Mouse (Mus musculus): ENCODE data around the gene Prkd1.

Gene Prkd1

GRCm38 (mm10) chr12:50558231-50558630 is 90.7 kb downstream of the Prkd1 start:
- DNase-seq (ENCODE audit: low read depth, low spot score): peak; percentile 20

DNA sequence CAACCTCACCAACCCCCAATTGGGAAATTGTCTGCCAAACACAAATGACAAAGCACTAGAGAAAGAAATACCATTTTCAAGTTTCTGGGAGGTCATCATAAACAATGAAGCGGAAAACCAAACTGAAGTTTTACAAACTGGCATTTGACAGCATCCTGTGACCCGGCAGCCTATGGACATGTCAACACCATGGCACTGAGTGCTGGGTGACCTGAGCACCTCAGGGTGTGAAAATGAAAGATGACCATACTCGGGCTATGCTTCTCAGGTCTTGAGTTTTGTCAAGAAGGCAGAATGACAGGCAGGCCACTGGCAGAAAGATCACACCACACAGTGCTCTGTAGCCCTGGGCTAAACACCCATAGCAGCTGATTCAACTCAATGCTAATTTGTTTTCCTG is 94.7 kb downstream of the Prkd1 start:
- DNase-seq (ENCODE audit: low read depth, low spot score): no peak

GRCm38 (mm10) chr12:50549860-50550555 is 98.9 kb downstream of the Prkd1 start:
- no peak for DNase-seq (ENCODE audit: low read depth, low spot score)

- DNase-seq (ENCODE audit: low read depth, low spot score): no peak
Observed at GRCm38 (mm10) chr12:50546394-50546793, 102.5 kb downstream of the Prkd1 start.

DNA sequence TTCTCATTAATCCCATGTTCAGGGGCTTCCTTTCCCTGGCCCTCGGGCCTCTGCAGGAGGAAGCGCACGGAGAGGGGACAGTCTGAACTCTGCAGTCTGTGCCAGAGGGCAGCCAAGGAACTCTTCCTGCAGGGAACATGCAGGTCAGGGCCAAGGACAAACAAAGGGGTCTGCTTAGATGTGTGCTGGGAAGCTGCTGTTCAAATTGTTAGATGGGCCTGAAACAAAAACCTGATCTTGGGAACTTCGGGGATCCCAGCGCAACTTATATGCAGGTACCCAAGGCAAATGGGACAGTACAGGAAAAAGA is 103.3 kb downstream of the Prkd1 start:
- no peak for DNase-seq (ENCODE audit: low read depth, low spot score)

- no peak for DNase-seq (ENCODE audit: low read depth, low spot score)
Observed at GRCm38 (mm10) chr12:50544855-50545609, 103.9 kb downstream of the Prkd1 start.

- DNase-seq (ENCODE audit: low read depth, low spot score): no peak
Observed at GRCm38 (mm10) chr12:50540793-50541192, 108.1 kb downstream of the Prkd1 start.

DNA sequence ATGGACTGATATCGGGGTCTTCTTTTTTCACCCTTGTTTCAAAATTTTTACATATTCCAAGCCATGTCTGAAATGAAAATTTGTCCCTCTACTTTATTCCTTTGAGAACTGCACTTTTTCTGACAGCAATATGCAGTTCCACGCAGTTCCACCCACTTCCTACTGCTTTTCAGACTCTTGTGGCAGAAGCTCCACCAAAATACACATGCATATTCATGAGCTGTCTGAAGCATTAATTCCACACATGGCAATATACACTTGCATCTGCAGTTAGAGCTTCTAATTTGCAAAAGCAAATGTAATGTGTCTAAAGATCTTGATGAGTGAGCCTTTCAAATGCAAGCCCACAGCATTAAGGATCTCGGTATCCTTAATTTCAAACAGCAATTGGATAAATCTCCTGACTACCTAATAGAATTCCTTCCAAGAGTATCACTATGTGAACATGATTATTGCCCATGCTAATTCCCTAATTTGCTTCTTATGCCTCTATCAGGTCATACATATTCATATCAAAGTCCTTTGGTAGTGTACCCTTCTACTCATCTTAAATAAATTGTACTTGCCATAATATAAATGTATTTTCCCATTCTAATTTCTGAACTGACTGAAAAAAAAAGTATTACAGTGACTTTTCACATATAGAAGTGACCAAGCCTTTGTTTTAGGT is 110.5 kb downstream of the Prkd1 start:
- no peak for DNase-seq (ENCODE audit: low read depth, low spot score)

- DNase-seq (ENCODE audit: low read depth, low spot score): no peak
Observed at GRCm38 (mm10) chr12:50537761-50538160, 111.1 kb downstream of the Prkd1 start.

DNA sequence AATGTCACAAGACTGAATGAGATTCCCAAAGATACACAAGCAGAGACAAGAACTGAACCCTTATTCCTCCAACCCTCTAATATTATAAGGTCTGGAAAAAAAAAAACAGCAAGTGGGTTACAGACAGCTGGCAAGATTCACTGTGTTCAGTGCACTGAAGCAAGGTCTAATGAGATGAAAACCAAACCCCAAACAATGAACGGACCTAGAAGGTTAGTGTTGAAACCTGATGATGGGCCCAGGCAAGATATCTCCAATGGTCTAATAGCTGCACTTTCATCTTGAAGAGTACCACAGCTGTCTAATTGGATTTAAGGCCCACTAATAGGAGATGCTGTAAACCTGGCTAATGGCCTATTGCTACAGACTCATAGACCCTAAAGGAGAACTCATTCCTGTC is 111.9 kb downstream of the Prkd1 start:
- no peak for DNase-seq (ENCODE audit: low read depth, low spot score)

- DNase-seq (ENCODE audit: low read depth, low spot score): no peak
Observed at GRCm38 (mm10) chr12:50528633-50529032, 120.3 kb downstream of the Prkd1 start.

GRCm38 (mm10) chr12:50524061-50524460 is 124.8 kb downstream of the Prkd1 start:
- DNase-seq (ENCODE audit: low read depth, low spot score): no peak

DNA sequence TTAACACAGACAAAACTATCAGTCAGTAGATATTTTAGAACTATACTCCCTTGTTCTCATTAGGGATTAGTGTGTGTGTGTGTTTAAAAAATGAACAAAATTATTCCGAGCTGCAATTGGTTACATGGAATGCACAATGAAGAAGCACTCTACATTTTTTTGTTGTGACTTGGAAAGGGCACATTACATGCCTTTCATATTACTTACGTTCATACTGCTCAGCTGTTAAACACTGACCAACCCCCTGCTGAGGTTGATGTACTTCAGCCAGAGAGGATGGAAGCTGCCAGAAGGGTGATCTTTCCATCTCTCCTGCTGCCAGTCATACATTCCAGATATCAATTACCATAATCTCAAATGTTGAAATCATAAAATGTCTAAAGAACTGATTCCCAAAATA is 134.4 kb downstream of the Prkd1 start:
- no peak for DNase-seq (ENCODE audit: low read depth, low spot score)

- DNase-seq (ENCODE audit: low read depth, low spot score): no peak
Observed at GRCm38 (mm10) chr12:50511486-50512225, 137.2 kb downstream of the Prkd1 start.

DNA sequence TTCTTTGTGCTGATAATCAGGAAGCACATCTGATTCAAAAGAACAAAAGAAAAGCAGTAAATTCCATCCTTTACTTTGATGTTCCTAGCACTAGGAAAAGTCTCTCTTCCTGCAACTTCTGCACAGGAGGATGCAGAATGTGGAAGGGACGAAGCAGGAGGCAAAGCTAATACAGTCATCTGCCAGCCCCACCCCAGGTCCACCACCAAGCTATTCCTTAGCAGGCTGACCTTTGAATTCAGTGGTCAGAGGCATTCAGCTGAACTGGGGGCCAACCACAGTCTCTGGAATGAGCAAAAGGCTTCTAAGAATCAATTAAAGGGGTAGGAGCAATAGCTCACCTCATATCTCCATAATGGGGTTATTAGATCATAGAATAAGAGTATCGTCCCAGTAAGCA is 140.1 kb downstream of the Prkd1 start:
- DNase-seq (ENCODE audit: low read depth, low spot score): no peak

- DNase-seq (ENCODE audit: low read depth, low spot score): no peak
Observed at GRCm38 (mm10) chr12:50499796-50500504, 148.9 kb downstream of the Prkd1 start.

DNA sequence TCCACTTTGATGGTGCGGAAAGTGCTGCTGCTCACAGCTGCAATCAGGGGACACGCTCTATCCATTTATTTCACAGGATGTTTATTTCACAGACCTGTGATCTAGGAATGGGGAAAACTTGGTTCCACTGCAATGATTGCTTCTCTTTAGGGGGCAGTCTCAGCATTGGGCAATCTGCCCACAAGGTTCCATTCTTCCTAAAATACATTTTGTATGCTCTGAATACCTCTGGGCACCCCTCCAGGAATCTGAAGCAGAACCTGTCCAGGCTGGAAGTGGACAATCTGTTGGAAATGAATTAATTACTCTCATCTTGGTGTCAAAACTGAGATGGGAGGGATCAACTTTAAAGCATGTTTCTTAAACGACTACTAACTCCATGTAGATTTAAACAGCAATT is 152.9 kb downstream of the Prkd1 start:
- DNase-seq (ENCODE audit: low read depth, low spot score): no peak

GRCm38 (mm10) chr12:50479784-50480183 is 169.1 kb downstream of the Prkd1 start:
- no peak for DNase-seq (ENCODE audit: low read depth, low spot score)

- no peak for DNase-seq (ENCODE audit: low read depth, low spot score)
Observed at GRCm38 (mm10) chr12:50457151-50457550, 191.7 kb downstream of the Prkd1 start.

DNA sequence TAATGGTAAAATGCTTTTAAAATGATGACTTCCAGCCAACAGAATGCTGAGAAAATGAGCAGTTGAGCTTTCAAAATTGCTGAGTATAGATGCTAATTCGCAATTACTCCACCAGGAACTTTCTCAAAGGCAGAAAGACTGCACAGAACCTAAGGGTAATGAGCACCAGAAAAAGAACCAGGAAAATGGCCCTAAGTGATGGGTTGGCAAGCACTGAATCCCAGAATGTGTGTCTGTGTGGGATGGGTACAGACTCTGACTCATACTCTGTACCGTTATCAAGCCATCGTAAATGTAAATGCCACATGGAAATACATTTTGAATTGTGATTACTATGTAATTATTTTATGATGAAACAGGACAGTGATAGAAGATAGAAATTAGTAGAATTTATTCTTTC is 197.1 kb downstream of the Prkd1 start:
- DNase-seq (ENCODE audit: low read depth, low spot score): no peak

DNA sequence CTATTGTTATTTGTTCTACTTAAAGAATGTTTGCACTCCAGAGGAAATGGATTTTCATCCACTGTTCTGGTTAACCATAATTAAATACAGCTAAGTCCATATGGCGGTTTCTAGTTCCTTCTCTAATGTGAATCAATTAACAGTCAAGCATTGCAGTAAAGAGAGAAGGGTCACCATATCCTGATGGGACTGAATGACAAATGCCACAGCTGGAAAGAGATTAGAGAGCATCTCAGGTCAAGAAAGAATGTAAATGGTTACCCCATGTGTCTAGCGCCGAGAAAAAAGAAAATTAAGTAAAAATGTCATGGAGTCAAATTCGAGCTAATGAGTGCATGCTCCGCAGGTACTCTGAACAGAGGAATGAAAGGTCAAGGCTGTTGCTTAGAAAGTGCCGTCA is 212.2 kb downstream of the Prkd1 start:
- no peak for DNase-seq (ENCODE audit: low read depth, low spot score)

All from forelimb bud, embryonic 11.5 days (tissue).